Mouse (Mus musculus): ENCODE results near the gene Flvcr1.

The Flvcr1 gene

GRCm38 (mm10) chr1:191026021-191026713 is at the start of gene Flvcr1:
Flvcr1 (minus strand) TSS chr1:191026158.
- DNase-seq (ENCODE audit: low spot score), result peak; percentile 93

- no peak for DNase-seq (ENCODE audit: low spot score)
These were observed 49.4 kb upstream of the Flvcr1 start for GRCm38 (mm10) chr1:191075199-191075883.

- DNase-seq (ENCODE audit: low spot score), result no peak
These were observed 47.5 kb upstream of the Flvcr1 start for GRCm38 (mm10) chr1:191073486-191073885.

GRCm38 (mm10) chr1:191073001-191073400 is 47.0 kb upstream of the Flvcr1 start:
- no peak for DNase-seq (ENCODE audit: low spot score)

GRCm38 (mm10) chr1:191072329-191072913 is 46.5 kb upstream of the Flvcr1 start:
- DNase-seq (ENCODE audit: low spot score), result no peak

- no peak for DNase-seq (ENCODE audit: low spot score)
These were observed 45.7 kb upstream of the Flvcr1 start for GRCm38 (mm10) chr1:191071613-191072012.

GRCm38 (mm10) chr1:191070259-191070658 is 44.3 kb upstream of the Flvcr1 start:
- DNase-seq (ENCODE audit: low spot score), result no peak

GRCm38 (mm10) chr1:191068377-191068776 is 42.4 kb upstream of the Flvcr1 start:
- DNase-seq (ENCODE audit: low spot score), result no peak

GRCm38 (mm10) chr1:191065188-191065587 is 39.2 kb upstream of the Flvcr1 start:
- no peak for DNase-seq (ENCODE audit: low spot score)

GRCm38 (mm10) chr1:191064535-191064934 is 38.6 kb upstream of the Flvcr1 start:
- no peak for DNase-seq (ENCODE audit: low spot score)

- no peak for DNase-seq (ENCODE audit: low spot score)
These were observed 37.7 kb upstream of the Flvcr1 start for GRCm38 (mm10) chr1:191063700-191064099.

GRCm38 (mm10) chr1:191062781-191063485 is 37.0 kb upstream of the Flvcr1 start, which contains the start of the genes Tatdn3 and Nsl1:
Tatdn3 (minus strand) TSS chr1:191062932.
Nsl1 (plus strand) TSS chr1:191063012.
- peak; percentile 86 for DNase-seq (ENCODE audit: low spot score)

GRCm38 (mm10) chr1:191062241-191062780 is 36.4 kb upstream of the Flvcr1 start:
- DNase-seq (ENCODE audit: low spot score), result no peak

GRCm38 (mm10) chr1:191057461-191057860 is 31.5 kb upstream of the Flvcr1 start:
- no peak for DNase-seq (ENCODE audit: low spot score)

- no peak for DNase-seq (ENCODE audit: low spot score)
These were observed 29.5 kb upstream of the Flvcr1 start for GRCm38 (mm10) chr1:191055533-191055873.

- DNase-seq (ENCODE audit: low spot score), result no peak
These were observed 29.0 kb upstream of the Flvcr1 start for GRCm38 (mm10) chr1:191054870-191055532.

- no peak for DNase-seq (ENCODE audit: low spot score)
These were observed 27.6 kb upstream of the Flvcr1 start for GRCm38 (mm10) chr1:191053555-191053954.

- no peak for DNase-seq (ENCODE audit: low spot score)
These were observed 20.4 kb upstream of the Flvcr1 start for GRCm38 (mm10) chr1:191046231-191046824.

GRCm38 (mm10) chr1:191045264-191045663 is 19.3 kb upstream of the Flvcr1 start:
- no peak for DNase-seq (ENCODE audit: low spot score)

- DNase-seq (ENCODE audit: low spot score), result no peak
These were observed 16.7 kb upstream of the Flvcr1 start for GRCm38 (mm10) chr1:191042688-191043087.

- no peak for DNase-seq (ENCODE audit: low spot score)
These were observed 16.1 kb upstream of the Flvcr1 start for GRCm38 (mm10) chr1:191042106-191042505.
